Mouse (Mus musculus) CH12.LX (cell line): ENCODE measurements around the gene Vapb.

Source experiments
- BHLHE40 ChIP-seq: IDR thresholded peaks from 2 replicates; pipeline ENCODE4 v1.6.1; 2011; ENCODE audit warnings: mild to moderate bottlenecking, low read depth, low read length, improper control_type of control experiment
- CHD2 ChIP-seq: IDR thresholded peaks from 2 replicates; pipeline ENCODE4 v1.6.1; 2011; ENCODE audit warnings: low read length, improper control_type of control experiment
- CTCF ChIP-seq, 2 experiments: IDR thresholded peaks in 1 of 2; conservative IDR thresholded peaks in 1 of 2; 2 replicates each; pipeline ENCODE4 v1.5.1; 2011 to 2012; ENCODE audit warnings: low read depth in 2 of 2, low read length in 2 of 2, improper control_type of control experiment in 1 of 2, inconsistent platforms in 1 of 2, mild to moderate bottlenecking in 1 of 2, moderate library complexity in 1 of 2
- E2F4 ChIP-seq: IDR thresholded peaks from 2 replicates; pipeline ENCODE4 v1.6.1; 2011; ENCODE audit warnings: low read depth, low read length, improper control_type of control experiment; ENCODE audit not compliant: insufficient replicate concordance
- EP300 ChIP-seq: IDR thresholded peaks from 2 replicates; pipeline ENCODE4 v1.6.1; 2011; ENCODE audit warnings: low read length, improper control_type of control experiment
- GABPA ChIP-seq: IDR thresholded peaks from 2 replicates; pipeline ENCODE4 v1.6.1; 2012; ENCODE audit warnings: low read depth, low read length, improper control_type of control experiment, inconsistent platforms; ENCODE audit not compliant: insufficient replicate concordance
- MYC ChIP-seq: IDR thresholded peaks from 2 replicates; pipeline ENCODE4 v1.6.1; 2011; ENCODE audit warnings: low read depth, mild to moderate bottlenecking, improper control_type of control experiment, low read length
- NRF1 ChIP-seq: IDR thresholded peaks from 2 replicates; pipeline ENCODE4 v1.6.1; 2014; ENCODE audit warnings: low read depth, mild to moderate bottlenecking, inconsistent platforms, low read length, improper control_type of control experiment, moderate library complexity
- POLR2A ChIP-seq: IDR thresholded peaks from 2 replicates; pipeline ENCODE4 v1.6.1; 2011; ENCODE audit warnings: low read depth, mild to moderate bottlenecking, improper control_type of control experiment, low read length
- SMC3 ChIP-seq: IDR thresholded peaks from 2 replicates; pipeline ENCODE4 v1.6.1; 2011; ENCODE audit warnings: low read depth, low read length, improper control_type of control experiment
- TCF12 ChIP-seq: IDR thresholded peaks from 2 replicates; pipeline ENCODE4 v1.6.1; 2014; ENCODE audit warnings: low read depth, mild to moderate bottlenecking, inconsistent platforms, low read length, improper control_type of control experiment
- USF2 ChIP-seq: conservative IDR thresholded peaks from 2 replicates; pipeline ENCODE4 v1.6.1; 2011; ENCODE audit warnings: low read depth, low read length, improper control_type of control experiment
- ZNF384 ChIP-seq: IDR thresholded peaks from 2 replicates; pipeline ENCODE4 v1.6.1; 2012; ENCODE audit warnings: low read depth, low read length, improper control_type of control experiment, inconsistent platforms

DNA sequence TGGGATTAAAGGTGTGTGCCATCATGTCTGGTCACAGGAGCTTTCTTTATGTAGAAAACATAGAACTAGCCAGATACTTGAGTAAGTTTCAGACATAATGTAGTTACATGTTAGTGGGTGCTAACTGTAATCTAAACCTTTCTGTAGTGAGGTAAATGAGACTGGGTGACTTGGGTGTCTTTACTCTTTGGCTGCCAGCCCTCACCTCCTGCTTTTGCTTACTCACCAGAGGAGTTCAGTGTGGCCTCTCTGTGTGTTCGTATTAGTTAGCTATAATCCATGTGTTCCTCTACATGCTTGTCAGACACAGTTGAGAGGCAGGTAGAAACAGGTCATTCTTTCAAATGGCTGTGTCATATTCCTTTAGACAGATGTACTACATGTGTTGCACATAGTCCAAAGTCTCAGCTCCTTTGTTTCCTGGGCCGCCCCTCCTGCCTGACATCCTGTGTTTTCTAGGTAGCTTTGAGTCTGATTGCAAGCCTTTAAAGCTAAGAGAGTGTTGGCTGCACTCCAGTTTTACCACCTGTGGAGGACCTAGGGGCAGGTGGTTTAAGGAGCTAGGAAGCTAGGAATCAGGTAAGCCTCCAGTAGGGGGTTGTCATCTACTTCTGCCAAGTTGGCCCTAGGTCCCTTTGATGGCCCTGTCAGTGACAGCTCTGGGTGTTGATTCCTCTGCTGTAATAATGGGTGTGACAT, 11.8 kb downstream of the Vapb start:
- TF ChIP-seq NRF1 (no peak), CTCF (conservative IDR thresholded peaks at IDR 0.05 in 1 of 2, IDR thresholded peaks at IDR 0.05 in 1 of 2; ENCODE audit: low read depth in 2 of 2, low read length in 2 of 2) (no peak), EP300 (no peak), CHD2 (no peak), TCF12 (no peak), BHLHE40 (no peak), ZNF384 (no peak), MYC (no peak), GABPA (no peak), USF2 (no peak), E2F4 (no peak), SMC3 (no peak), POLR2A (no peak)
